Mouse (Mus musculus) E14TG2a.4 (cell line): ENCODE data around the gene Trim45.

Source experiments
- CTCF ChIP-seq: conservative IDR thresholded peaks from 2 replicates; pipeline ENCODE4 v1.5.1; 2014; ENCODE audit warnings: low read length
- POU5F1 ChIP-seq: IDR thresholded peaks from 2 replicates; pipeline ENCODE4 v1.6.1; 2014; ENCODE audit warnings: low read length, borderline replicate concordance

GRCm38 (mm10) chr3:100973906-100974305 is 51.9 kb downstream of the Trim45 start:
- TF ChIP-seq CTCF (peak; percentile 53), POU5F1 (no peak)
